Mouse (Mus musculus): ENCODE measurements around the gene Fkbp6.

GRCm38 (mm10) chr5:135373601-135374000 is 23.8 kb upstream of the Fkbp6 start:
- TF ChIP-seq CTCF (IDR thresholded peaks at IDR 0.05) = peak; percentile 13; the same call in 1 of the 2 replicates
- no peak for TF ChIP-seq EP300 (IDR thresholded peaks at IDR 0.05)
